Mouse (Mus musculus) MEL (cell line): ENCODE data around the gene Prtn3.

Experiments used
- CTCF ChIP-seq, 3 experiments: IDR thresholded peaks in 2 of 3; conservative IDR thresholded peaks in 1 of 3; 2 replicates each; pipeline ENCODE4 v1.5.1; 2011 to 2012; ENCODE audit warnings: low read length in 3 of 3, low read depth in 2 of 3, mild to moderate bottlenecking in 2 of 3, improper control_type of control experiment in 1 of 3, inconsistent platforms in 1 of 3, mixed read lengths in 1 of 3, moderate library complexity in 1 of 3; ENCODE audit not compliant: control insufficient read depth in 1 of 3, insufficient read depth in 1 of 3, poor library complexity in 1 of 3, severe bottlenecking in 1 of 3
- MXI1 ChIP-seq: IDR thresholded peaks from 2 replicates; pipeline ENCODE4 v1.6.1; 2011; ENCODE audit warnings: mild to moderate bottlenecking, low read depth, low read length, improper control_type of control experiment

DNA sequence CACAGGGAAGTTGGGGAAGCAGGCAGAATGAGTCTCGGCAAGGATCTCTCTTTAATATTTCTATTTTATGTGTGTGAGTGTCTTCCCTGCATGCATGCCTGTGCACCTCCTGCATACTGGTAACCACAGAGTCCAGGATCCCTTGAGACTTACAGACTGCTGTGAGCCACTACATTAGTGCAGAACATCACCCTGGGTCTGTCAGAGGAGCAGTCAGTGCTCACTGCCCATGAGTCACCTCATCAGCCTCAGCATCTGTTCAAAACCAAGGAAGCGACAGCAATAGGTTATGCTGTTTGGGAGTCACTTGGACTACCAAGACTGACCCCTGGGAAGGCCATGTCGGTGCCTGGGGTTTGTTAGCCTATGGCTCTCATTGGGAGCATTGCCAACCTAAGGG lies 32.0 kb upstream of the Prtn3 start:
- TF ChIP-seq MXI1 (no peak), CTCF (IDR thresholded peaks at IDR 0.05 in 2 of 3, conservative IDR thresholded peaks at IDR 0.05 in 1 of 3; ENCODE audit: control insufficient read depth in 1 of 3, insufficient read depth in 1 of 3, low read depth in 2 of 3, low read length in 3 of 3, poor library complexity in 1 of 3, severe bottlenecking in 1 of 3) (no peak)
